Mouse (Mus musculus): ENCODE results near the gene 1810009A15Rik. TPM values are rescaled to one million over a fixed set of nuclear protein-coding genes. Genes with fewer than 3 reads are reported as not detected.
"Not testable (repeated sequence)": the region's sequence is repeated elsewhere in the genome, so short reads cannot be mapped to it uniquely, and the experiment has no call there.

The 1810009A15Rik gene
- polyA plus RNA-seq, 1 experiment from 2014 or later, result 100 TPM

- H3K9ac ChIP-seq, result no peak overlapping the region
- no peak for ATAC-seq (replicated peaks; ENCODE audit: low FRiP score)
- peaks cover 8% of the 10 kb centered on the region for H3K4me1 ChIP-seq
- no peak overlapping the region for H3K27ac ChIP-seq
- 82% methylated on average over 3 of the region's 3 CpGs for WGBS
- no peaks in the 10 kb centered on the region for H3K9me3 ChIP-seq (replicated peaks)
- H3K36me3 ChIP-seq, result peaks cover 7% of the 10 kb centered on the region
- H3K4me3 ChIP-seq (replicated peaks), result no peak overlapping the region
- no peaks in the 10 kb centered on the region for H3K27me3 ChIP-seq
- H3K4me2 ChIP-seq, result no peak overlapping the region
Observed at GRCm38 (mm10) chr19:8853117-8853516, 35.5 kb upstream of the 1810009A15Rik start.

- Histone ChIP-seq H3K9ac (no peak overlapping the region), H3K36me3 (no peaks in the 10 kb centered on the region), H3K9me3 (replicated peaks) (no peaks in the 10 kb centered on the region), H3K27me3 (no peaks in the 10 kb centered on the region), H3K4me3 (replicated peaks) (no peak overlapping the region), H3K4me2 (no peak overlapping the region), H3K27ac (no peak overlapping the region), H3K4me1 (no peaks in the 10 kb centered on the region)
- no peak for ATAC-seq (replicated peaks; ENCODE audit: low FRiP score)
- 51% methylated on average over 4 of the region's 4 CpGs for WGBS
Observed at GRCm38 (mm10) chr19:8857689-8858088, 31.0 kb upstream of the 1810009A15Rik start.

DNA sequence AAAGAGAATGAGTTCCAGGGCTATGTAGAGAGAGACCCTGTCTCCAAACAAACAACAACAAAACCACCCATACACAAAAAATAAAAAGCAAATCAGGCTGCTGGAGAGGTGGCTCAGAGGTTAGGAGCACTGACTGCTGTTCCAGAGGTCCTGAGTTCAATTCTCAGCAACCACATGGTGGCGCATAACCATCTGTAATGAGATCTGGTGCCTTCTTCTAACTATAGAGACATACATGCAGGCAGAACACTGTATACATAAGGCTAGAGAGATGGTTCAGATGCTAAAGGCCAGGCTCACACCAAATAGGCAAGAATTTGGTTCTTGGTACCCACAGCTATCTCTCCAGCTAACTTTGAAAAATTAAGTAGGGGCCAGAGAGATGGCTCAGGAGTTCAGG is 29.6 kb upstream of the 1810009A15Rik start:
- H3K9me3 ChIP-seq (replicated peaks), result no peaks in the 10 kb centered on the region
- WGBS, result 21% methylated on average over 1 of the region's 1 CpGs
- H3K9ac ChIP-seq, result no peak overlapping the region
- no peak overlapping the region for H3K4me3 ChIP-seq (replicated peaks)
- no peak for ATAC-seq (replicated peaks; ENCODE audit: low FRiP score)
- no peaks in the 10 kb centered on the region for H3K36me3 ChIP-seq
- no peak overlapping the region for H3K4me2 ChIP-seq
- no peaks in the 10 kb centered on the region for H3K27me3 ChIP-seq
- H3K4me1 ChIP-seq, result no peaks in the 10 kb centered on the region
- no peak overlapping the region for H3K27ac ChIP-seq

GRCm38 (mm10) chr19:8864265-8864664 is 24.4 kb upstream of the 1810009A15Rik start:
- Histone ChIP-seq H3K4me3 (replicated peaks) (no peak overlapping the region), H3K4me1 (no peaks in the 10 kb centered on the region), H3K4me2 (no peak overlapping the region), H3K27ac (no peak overlapping the region), H3K27me3 (no peaks in the 10 kb centered on the region), H3K9me3 (replicated peaks) (no peaks in the 10 kb centered on the region), H3K9ac (no peak overlapping the region), H3K36me3 (no peaks in the 10 kb centered on the region)
- no peak for ATAC-seq (replicated peaks; ENCODE audit: low FRiP score)
- 83% methylated on average over 6 of the region's 6 CpGs for WGBS

DNA sequence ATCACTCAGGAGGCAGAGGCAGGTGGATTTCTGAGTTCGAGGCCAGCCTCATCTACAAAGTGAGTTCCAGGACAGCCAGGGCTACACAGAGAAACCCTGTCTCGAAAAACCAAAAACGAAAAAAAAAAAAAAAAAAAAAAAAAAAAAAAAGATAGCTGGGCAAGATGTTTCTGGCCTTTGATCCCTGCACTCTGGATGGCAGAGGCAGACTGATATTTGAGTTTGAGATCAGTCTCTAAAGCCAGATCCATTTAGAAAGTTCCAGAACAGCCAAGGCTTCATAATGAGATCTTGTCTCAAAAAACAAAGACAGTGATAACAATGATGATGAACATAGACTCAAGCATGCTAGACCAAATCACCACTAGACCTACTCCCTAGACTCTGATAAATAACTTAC is 18.3 kb upstream of the 1810009A15Rik start:
- H3K4me3 ChIP-seq (replicated peaks), result 0 out of 2 replicates have a peak overlapping the region, but pooled peaks have one; percentile 81
- ATAC-seq (replicated peaks; ENCODE audit: low FRiP score); H3K27me3 ChIP-seq; H3K9me3 ChIP-seq (replicated peaks); H3K9ac ChIP-seq; H3K27ac ChIP-seq: not testable (repeated sequence)
- peaks cover 13% of the 10 kb centered on the region for H3K4me1 ChIP-seq
- WGBS, result 87% methylated on average over 3 of the region's 3 CpGs
- peaks cover 24% of the 10 kb centered on the region for H3K36me3 ChIP-seq
- H3K4me2 ChIP-seq, result peak overlapping the region; percentile 79

DNA sequence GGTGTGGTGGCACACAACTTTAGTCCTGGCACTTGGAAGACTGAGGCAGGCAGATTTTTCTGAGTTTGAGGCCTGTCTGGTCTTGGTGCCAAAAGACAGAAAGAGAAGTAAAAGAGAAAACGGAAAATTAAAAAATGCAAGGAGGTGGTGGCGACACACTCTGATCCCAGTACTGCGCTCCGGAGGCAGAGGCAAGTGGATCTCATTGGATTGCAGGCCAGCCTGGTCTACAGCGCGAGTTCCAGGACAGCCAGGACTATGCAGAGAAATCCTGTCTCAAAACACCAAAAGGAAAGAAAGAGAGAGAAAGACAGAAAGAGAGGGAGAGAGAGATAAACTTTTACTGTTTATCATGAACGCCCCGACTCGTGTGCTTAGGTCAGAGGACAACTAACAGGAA is 17.8 kb upstream of the 1810009A15Rik start:
- Histone ChIP-seq H3K27ac (peak overlapping the region; percentile 81), H3K27me3 (no peaks in the 10 kb centered on the region), H3K4me3 (replicated peaks) (peak overlapping the region; percentile 81), H3K9ac (peak overlapping the region; percentile 92), H3K4me1 (peaks cover 13% of the 10 kb centered on the region), H3K9me3 (replicated peaks) (no peaks in the 10 kb centered on the region), H3K36me3 (peaks cover 28% of the 10 kb centered on the region), H3K4me2 (peak overlapping the region; percentile 79)
- ATAC-seq (replicated peaks; ENCODE audit: low FRiP score), result peak; percentile 55
- 53% methylated on average over 9 of the region's 9 CpGs for WGBS

- H3K36me3 ChIP-seq, result peaks cover 35% of the 10 kb centered on the region
- under 1% methylated on average over 59 of the region's 59 CpGs for WGBS
- H3K4me3 ChIP-seq (replicated peaks), result peak within 1 kb of the TSS; percentile 81
- ATAC-seq (replicated peaks; ENCODE audit: low FRiP score), result peak; percentile 97
- no peaks in the 10 kb centered on the region for H3K27me3 ChIP-seq
- H3K9ac ChIP-seq, result peak within 1 kb of the TSS; percentile 92
- H3K27ac ChIP-seq, result peak within 1 kb of the TSS; percentile 86
- H3K4me2 ChIP-seq, result peak within 1 kb of the TSS; percentile 79
- H3K9me3 ChIP-seq (replicated peaks), result no peaks in the 10 kb centered on the region
- H3K4me1 ChIP-seq, result peaks cover 13% of the 10 kb centered on the region
Observed at GRCm38 (mm10) chr19:8871267-8872186, 17.1 kb upstream of the 1810009A15Rik start, which contains the start of gene Ubxn1. Gene Ubxn1 (plus strand): TSS chr19:8871496.

DNA sequence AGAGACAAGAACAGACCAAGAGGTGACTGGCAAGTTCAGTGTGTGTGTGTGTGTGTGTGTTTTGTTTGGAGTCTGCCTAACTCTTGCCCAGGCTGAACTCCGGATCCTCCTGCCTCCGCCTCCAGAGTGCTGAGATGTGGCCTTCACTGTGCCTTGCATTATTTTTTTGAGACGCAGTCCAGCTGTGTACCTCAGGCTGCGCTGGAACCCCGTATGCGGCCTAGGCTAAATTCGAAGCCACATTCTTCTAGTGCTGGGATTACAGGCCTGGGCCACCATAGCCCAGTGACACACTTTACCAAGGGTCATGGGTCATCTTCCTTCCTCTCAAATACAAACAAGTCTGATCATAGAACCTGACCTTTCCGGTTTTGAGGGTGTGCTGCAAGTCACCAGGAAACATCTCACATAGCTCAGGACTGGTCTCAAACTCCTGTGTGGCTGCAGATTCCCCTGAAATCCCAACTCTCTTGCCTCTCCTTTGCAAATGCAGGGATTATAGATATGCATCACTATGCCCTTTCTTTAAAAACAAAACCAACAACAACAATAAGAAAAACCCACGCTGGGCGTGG is 16.3 kb upstream of the 1810009A15Rik start:
- peak overlapping the region; percentile 79 for H3K4me2 ChIP-seq

DNA sequence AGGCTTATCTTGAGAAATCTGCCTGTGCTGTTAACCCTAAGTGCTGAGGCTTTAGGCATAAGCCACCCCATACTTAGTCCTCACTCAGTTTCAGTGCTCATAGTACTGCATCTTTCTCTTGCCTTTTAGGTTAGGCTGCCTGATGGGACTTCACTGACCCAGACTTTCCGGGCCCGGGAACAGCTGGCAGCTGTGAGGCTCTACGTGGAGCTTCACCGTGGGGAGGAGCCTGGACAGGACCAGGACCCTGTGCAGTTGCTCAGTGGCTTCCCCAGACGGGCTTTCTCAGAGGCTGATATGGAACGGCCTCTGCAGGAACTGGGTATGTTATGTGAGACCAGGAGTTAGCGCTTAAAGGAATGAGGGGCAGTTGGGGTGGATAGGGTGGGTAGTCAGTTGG is 13.6 kb upstream of the 1810009A15Rik start:
- H3K9ac ChIP-seq, result no peak overlapping the region
- H3K9me3 ChIP-seq (replicated peaks), result no peaks in the 10 kb centered on the region
- H3K27ac ChIP-seq, result no peak overlapping the region
- ATAC-seq (replicated peaks; ENCODE audit: low FRiP score), result no peak
- no peaks in the 10 kb centered on the region for H3K27me3 ChIP-seq
- 96% methylated on average over 7 of the region's 7 CpGs for WGBS
- H3K36me3 ChIP-seq, result peaks cover 56% of the 10 kb centered on the region
- no peak overlapping the region for H3K4me2 ChIP-seq
- H3K4me3 ChIP-seq (replicated peaks), result no peak overlapping the region
- H3K4me1 ChIP-seq, result peaks cover 23% of the 10 kb centered on the region

More for the DNA sequence above, 16.3 kb upstream of the 1810009A15Rik start:
- H3K27me3 ChIP-seq, result no peaks in the 10 kb centered on the region
- peaks cover 44% of the 10 kb centered on the region for H3K36me3 ChIP-seq
- peak overlapping the region; percentile 86 for H3K27ac ChIP-seq
- H3K9ac ChIP-seq, result peak overlapping the region; percentile 92
- peak overlapping the region; percentile 81 for H3K4me3 ChIP-seq (replicated peaks)
- no peaks in the 10 kb centered on the region for H3K9me3 ChIP-seq (replicated peaks)
- peaks cover 13% of the 10 kb centered on the region for H3K4me1 ChIP-seq
- 60% methylated on average over 10 of the region's 10 CpGs for whole genome bisulfite sequencing
- ATAC-seq (replicated peaks; ENCODE audit: low FRiP score), result no peak

DNA sequence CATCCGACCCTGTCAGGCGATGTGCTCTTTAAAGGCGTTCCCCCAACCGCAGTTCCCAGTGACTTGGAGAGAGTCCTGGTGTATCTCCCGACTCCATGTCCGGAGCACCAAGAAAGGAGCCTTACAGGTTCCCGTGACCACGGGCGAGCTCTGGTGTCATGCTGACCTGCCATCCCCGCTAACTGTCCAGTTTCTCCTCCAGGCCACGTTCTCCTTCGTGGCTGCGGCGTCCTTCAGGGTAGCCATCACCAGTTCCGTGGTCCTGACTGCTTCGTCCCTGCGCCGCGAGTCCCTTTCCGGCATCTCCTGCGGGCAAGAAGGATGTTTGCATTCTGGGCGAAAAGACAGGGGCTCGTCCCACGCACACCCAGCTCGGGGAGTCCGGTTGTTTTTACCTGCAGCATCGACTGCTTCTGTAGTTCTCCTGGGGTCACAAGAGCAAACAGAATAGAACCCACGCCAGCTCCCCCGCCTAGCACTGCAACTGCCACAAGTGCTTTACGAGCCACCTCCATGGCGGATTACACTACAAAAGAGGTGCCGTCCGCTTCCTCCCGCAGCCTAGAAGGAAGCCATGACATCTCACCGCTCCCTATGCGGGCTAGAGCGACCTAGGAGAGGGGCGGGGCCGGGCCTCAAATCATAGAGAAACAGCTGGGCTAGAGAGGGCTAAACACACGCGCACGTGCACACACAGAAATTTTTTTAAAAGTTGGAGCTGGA is 8.2 kb upstream of the 1810009A15Rik start, which contains the start of gene Uqcc3:
TSS of gene Uqcc3 (minus strand) at position 613 of the 723 bp plus-strand sequence.
- no peaks in the 10 kb centered on the region for H3K9me3 ChIP-seq (replicated peaks)
- peak within 1 kb of the TSS; percentile 79 for H3K4me3 ChIP-seq (replicated peaks)
- under 1% methylated on average over 42 of the region's 42 CpGs for WGBS
- peaks cover 15% of the 10 kb centered on the region for H3K4me1 ChIP-seq
- peak within 1 kb of the TSS; percentile 92 for H3K27ac ChIP-seq
- H3K27me3 ChIP-seq, result no peaks in the 10 kb centered on the region
- ATAC-seq (replicated peaks; ENCODE audit: low FRiP score), result peak; percentile 97
- H3K9ac ChIP-seq, result peak within 1 kb of the TSS; percentile 78
- peak within 1 kb of the TSS; percentile 79 for H3K4me2 ChIP-seq
- H3K36me3 ChIP-seq, result peaks cover 31% of the 10 kb centered on the region

DNA sequence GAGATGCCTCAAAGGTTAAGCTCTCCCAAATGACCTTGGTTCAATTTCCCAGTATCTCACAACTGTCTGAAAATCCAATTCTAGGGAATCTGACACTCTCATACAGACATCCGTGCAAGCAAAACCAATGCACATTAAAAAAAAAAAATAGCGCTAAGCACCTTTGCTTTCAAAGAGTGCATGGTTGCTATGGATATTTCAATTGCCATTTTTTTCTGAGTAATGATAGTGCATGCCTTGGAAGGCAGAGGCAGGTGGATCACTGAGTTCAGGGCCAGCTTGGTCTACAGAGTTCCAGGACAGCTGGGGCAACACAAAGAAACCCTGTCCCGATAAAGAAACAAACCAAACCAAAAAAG is 7.6 kb upstream of the 1810009A15Rik start:
- Histone ChIP-seq H3K4me3 (replicated peaks) (peak overlapping the region; percentile 79), H3K27ac (peak overlapping the region; percentile 92), H3K9ac (peak overlapping the region; percentile 78), H3K9me3 (replicated peaks) (no peaks in the 10 kb centered on the region), H3K4me2 (peak overlapping the region; percentile 79), H3K27me3 (no peaks in the 10 kb centered on the region), H3K4me1 (peaks cover 15% of the 10 kb centered on the region), H3K36me3 (peaks cover 26% of the 10 kb centered on the region)
- 12% methylated on average over 3 of the region's 3 CpGs for WGBS
- no peak for ATAC-seq (replicated peaks; ENCODE audit: low FRiP score)

DNA sequence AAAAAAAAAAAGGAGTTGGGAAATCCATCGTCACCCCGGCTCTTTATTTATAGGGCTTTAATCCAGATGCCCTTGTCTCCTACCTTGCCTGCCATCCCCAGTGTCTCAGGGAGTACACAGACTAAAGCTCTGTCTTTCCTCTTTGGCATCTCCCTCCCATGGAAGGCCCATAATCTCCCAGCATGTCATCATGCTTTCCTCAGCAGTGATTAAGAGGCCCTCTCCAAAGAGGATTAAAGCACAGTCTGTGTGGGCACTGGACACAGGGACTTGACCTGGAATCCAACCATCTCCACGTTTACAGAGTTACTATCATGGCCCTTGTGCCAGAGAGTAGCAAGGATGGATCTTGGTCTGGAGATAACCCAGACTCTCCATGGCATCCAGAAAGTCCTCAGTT is 5.0 kb upstream of the 1810009A15Rik start, which contains the start of the genes Lbhd1 and Gm49403:
TSS of gene Lbhd1 (plus strand) at position 117 of the 400 bp plus-strand sequence.
TSS of gene Gm49403 (plus strand) at position 315 of the 400 bp plus-strand sequence.
- Histone ChIP-seq H3K36me3 (peaks cover 3% of the 10 kb centered on the region; the same call in 1 of the 2 replicates), H3K9ac (no peak within 1 kb of the TSS), H3K4me2 (no peak within 1 kb of the TSS), H3K4me1 (peaks cover 27% of the 10 kb centered on the region), H3K9me3 (replicated peaks) (no peaks in the 10 kb centered on the region), H3K27ac (no peak within 1 kb of the TSS), H3K4me3 (replicated peaks) (no peak within 1 kb of the TSS), H3K27me3 (no peaks in the 10 kb centered on the region)
- WGBS, result 77% methylated on average over 3 of the region's 3 CpGs
- no peak for ATAC-seq (replicated peaks; ENCODE audit: low FRiP score)

Data from kidney, embryonic 15.5 days (tissue).